Mouse (Mus musculus) ovary, postnatal 14 days (tissue): ENCODE data around the gene Golt1a.
"Not testable (repeated sequence)": the region's sequence is repeated elsewhere in the genome, so short reads cannot be mapped to it uniquely, and the experiment has no call there.

Experiments used
- DNase-seq: peaks from one replicate; pipeline ENCODE4 v3.0.0; 2022; ENCODE audit warnings: low spot score

The Golt1a gene

DNA sequence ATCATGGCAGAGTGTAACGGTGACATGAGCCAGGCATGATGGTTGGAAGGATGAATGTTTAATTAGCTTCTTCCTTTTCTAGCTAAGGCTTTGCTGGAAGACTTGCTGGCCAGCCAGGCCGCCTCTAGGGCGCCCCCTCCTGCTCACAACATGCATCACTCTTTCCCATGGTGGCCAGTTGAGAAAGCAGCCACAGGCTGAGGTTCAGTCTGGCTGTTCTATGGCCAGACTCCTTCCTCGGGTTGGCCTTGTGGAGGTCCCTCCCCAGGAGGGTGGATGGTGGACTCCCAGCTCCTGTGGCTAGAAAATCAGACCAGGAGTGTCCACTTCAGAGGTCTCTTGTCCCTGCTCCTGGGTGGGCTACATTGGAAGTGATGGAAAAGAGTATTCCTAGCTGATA, 2.8 kb upstream of the Golt1a start:
- peak; percentile 84 for DNase-seq

DNA sequence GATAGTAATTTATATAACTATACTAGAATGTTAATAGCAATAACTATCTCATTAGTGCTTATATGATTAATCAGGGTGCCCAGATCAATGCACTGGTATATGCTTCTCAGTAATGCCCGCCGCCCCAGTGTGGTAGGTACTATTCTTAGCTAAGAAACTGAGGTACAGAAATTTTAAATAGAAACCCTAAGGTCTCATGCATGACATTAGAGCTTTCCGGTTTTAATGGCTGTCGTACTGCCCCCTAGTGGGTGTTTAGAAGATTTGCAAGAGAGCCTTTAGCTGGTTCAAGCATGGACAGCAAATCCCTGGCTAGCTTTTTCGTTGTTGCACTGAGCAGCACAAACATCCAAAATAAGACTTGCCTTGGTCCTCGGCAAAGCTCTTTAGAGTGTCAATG, 2.3 kb upstream of the Golt1a start:
- no peak for DNase-seq

DNA sequence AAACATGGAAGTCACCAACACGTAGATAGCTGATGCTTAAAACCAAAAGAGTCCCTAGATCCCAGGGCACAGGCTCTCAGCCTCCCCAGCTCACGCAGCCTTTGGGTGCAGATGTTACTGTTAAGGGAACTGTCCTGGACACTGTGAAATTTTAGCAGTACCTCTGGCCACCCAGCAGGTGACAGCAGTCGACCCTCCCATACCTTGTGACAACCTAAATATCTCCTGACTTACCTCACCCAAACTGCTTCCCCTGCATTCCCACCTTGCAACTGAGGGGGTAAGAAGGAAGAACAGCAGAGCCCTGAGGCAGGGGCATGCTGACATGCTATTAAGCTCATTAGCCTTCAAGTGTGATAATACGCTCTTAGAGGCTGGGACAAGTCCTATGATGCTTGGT, 1.6 kb downstream of the Golt1a start:
- no peak for DNase-seq

DNA sequence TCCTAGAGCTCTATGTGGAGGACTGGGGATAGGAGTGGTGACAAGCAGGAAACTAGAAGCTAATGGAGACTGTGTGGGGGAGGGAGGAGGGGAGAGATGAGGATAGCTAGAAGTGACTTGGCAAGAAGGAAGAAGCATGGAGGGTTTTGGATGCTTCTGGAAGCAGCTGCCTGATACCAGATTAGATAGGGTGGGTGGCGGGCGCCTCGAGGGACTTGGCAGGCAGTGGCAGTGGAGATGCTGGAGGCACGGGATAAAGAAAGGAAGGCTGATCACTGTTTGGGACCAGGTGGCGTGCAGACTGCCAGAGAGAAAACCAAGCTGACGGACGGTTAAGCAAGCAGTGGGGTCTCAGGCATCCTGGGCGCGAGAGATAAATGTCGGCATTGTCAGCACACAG, 2.3 kb downstream of the Golt1a start:
- DNase-seq = no peak

DNA sequence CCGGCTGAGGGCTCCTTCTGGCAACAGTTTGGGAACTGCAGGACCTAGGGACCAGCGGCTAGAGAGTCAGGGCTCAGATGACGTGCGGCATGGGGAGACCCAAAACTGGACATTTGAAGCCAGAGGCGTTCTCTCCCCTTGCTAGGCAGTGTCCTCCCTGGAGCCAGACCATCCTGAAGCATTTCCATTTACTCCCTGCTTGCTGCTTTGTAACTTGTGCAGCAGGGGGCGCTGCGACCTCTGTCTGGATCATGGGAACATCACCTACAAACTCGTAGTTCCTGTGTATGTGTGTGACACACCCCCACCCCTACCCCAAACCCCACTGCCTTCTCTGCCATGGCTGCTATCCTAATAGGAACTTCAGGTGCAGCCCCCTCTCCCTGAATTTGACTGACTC, 4.8 kb downstream of the Golt1a start:
- peak; percentile 55 for DNase-seq

DNA sequence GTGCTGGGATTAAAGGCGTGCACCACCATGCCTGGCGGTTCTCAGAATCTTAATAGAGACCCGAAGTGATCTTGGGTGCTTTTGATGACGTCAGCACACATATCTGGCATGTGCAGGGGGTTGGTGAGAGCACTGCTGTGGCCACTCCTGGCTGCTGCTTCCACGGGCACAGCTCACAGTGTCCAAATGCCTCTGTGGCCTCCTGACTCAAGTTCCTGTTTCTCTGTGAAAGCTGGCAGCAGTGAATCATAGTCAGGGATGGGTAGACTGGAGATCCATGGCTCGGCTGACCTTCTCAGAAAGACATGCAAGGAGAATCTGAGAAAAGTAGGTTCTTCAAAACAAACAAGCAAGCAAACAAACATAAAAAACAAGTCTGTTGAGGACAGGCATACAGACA, 6.2 kb downstream of the Golt1a start:
- DNase-seq = no peak

DNA sequence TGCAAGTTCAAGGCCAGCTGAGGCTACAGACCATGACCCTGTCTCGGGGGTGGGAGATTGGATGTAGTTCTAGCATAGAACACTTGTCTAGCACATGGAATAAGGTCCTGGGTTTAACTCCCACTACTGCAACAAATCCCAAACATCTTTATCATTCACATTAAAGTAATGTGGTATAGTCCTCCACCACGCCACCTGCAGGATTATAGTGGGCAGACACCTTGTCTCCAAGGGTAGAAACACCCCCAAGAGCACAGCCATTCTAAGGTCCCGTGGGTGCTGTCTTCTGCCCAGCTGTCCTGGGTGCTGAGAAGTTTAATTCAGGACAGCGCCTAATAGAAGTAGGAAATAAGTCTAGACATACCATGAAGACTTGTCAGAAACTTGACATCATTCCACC, 7.0 kb downstream of the Golt1a start:
- DNase-seq = no peak

DNA sequence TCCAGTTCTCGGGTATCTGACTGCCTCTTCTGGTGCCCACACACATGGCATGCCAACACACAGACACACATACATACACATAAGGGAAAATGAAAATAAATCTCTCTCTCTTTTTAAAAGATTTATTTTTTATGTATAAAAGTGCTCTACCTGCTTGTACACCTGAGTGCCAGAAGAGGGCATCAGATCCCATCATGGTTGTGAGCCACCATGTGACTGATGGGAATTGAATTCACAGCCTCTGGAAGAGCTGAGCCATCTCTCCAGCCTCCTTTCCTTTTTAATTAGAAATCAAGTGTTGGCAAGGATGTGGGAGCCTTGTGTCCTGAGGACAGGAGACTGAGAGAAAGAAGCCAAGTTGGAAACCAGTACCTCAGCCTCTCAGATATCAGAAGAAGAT, 7.5 kb downstream of the Golt1a start:
- DNase-seq = no peak

DNA sequence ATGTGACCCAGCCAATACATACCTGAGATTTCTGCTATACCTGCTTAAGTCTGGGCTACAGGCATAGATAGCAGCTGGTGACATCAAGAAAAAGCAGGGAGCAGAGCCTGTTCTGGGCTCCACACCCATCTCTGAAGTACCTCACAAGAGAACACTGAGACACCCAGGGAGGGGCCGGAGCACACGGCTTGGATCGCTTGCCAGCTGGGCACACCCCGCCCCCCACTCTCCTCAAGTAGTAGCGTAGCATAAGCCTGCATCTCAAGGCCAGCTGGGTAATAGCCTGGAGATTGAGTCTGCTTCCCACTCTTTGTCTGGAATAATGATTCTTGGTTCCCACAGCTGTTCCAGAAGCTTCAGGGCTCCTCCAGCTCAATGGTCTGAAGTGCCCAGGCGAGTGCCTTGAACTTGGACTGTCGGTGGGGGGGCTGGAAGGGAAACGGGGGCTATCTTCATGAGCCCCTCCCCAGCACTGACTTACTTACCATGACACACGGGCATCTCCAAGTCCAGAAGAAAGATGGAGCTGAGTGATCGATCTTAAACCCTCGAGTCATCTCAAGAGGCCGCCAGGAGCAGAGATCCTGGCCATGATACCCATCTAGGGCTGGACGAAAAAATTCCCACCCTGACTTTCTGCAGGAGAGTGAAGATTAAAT, 11.8 kb downstream of the Golt1a start, which contains the start of gene Kiss1:
Gene Kiss1, plus strand, starts transcription at position 609 of the 659 bp plus-strand sequence.
- DNase-seq = no peak

DNA sequence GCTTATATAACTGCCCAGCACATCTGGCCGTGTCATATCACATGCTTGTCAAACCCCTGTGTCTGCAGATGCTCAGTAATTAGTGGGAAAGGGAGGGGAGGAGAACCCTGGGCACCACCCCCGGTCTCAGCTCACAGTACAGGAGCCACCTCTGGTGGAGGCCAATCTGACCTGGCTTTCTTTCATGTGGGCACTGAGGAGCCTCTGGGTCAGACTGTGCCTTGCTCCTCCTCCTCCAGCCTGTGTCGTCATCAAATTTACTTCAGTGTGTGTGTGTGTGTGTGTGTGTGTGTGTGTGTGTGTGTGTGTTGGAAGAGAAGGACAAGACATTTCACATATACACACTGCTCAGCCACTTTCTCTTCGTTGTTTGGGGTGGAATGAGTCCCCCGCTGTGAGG, 13.7 kb downstream of the Golt1a start:
- no peak for DNase-seq

DNA sequence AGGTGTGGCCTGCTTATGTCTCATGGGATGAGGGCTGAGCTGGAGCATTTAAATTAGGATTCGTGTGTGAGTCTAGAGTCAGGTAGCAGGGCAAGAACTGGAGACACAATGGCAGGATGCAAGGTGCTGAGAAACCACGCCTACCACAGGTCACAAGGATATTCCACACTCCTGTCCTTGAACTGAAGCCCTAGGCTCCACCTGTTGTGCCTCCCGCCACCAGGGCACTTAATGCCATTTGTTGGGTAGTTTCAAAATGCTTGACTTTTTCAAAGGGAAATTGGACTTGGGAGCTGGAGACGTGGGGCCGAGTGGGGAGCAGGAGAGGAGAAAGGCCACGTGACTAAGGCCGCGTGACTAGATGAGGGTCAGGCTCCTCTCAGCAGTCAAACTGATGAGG, 16.4 kb downstream of the Golt1a start:
- no peak for DNase-seq

DNA sequence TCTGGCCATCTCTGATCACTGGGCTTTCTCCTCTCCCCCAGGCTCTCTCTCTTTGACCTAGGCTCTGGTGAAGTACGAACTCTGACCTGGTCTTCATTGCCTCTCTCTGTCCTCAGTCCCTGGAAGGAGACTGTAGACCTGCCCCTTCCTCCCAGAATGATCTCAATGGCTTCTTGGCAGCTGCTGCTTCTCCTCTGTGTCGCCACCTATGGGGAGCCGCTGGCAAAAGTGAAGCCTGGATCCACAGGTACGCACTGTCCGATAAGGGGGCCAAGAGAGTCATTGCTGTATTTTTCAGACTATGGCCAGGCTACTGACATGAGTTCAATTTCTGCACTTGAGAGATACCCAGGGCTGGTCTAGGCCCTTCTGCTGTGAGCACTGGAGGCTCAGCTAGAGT, 17.5 kb downstream of the Golt1a start:
- DNase-seq = no peak

DNA sequence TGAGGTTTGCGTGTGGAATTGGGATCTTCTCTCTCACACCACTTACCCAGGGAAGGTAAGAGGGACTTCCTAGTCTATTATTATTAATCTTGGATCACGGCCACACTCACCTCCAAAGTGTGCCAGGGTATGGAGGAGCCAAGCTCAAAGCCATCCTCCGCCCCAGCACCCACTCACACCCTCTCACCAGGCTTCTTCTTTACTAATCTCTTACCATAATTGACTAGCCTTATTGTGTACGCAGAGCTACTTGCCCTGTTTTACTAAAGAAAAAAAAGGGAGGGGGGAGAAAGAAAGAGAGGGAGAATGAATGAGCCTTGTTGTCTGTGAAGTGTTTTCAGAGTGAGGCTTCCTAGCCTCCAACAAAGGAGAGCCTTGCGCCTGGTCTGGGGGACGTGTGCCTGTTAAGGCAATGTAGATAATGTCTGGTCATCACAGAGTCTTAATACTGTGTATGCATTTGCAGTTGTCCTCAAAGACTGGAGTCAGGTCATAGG, 18.7 kb downstream of the Golt1a start:
- DNase-seq = no peak

DNA sequence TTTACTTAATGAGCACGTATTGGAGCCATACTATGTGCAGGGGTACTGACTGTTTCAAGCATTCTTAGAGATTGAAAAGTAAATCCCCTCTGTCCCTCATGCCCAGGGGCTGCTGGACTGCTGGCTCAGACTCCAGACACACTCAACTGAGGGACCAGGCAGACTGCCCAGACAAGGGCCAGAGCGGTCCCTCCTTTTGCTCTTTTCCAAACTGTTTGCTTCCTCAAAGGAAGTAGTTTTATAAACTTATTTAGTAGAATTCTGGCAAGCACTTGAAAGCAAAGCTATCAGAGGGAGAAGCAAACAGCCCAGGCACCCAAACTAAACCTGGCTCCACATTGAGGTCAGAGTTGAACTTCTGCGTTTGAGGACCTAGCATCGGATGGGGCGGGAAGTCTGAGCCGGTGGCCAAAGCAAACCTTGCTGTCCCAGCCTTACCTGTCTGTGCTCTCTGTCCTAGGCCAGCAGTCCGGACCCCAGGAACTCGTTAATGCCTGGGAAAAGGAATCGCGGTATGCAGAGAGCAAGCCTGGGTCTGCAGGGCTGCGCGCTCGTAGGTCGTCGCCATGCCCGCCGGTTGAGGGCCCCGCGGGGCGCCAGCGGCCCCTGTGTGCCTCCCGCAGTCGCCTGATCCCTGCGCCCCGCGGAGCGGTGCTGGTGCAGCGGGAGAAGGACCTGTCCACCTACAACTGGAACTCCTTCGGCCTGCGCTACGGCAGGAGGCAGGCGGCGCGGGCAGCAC, 19.5 kb downstream of the Golt1a start:
- DNase-seq = no peak

DNA sequence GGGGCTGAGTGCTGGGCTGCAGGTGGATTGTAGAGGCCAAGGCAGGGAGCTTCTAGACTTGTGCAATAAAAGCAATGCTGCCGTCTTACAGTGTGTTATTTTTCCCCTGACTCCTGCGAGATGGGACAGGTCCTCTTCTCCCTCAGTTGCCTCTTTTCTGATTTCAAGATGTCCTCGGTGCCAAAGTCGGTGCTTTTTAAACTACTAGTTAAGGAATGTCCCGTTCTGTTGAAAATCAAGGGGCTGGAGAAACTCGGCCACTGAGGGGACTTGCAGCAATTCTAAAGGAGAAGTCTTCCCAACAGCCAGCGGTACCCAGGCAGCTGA, 20.0 kb downstream of the Golt1a start:
- DNase-seq = no peak

DNA sequence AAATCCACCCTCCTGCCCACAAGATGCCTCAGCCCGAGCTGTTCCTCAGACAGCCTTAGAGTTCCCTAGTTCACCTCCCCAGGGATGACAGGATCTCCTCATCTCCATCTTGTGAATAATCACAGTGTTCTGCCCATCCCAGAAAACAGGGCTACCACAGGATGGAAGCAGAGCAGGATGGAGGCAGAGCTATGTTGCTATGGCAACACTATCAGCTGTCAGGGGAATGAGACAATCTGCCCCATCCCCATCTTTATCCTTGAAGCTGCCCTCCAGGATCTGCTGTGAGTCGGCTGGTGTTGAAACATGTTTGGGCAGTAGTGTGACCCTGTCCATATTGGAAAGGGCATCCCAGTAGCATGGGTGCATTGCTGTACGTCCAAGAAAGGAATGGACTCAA, 21.5 kb downstream of the Golt1a start:
- no peak for DNase-seq

DNA sequence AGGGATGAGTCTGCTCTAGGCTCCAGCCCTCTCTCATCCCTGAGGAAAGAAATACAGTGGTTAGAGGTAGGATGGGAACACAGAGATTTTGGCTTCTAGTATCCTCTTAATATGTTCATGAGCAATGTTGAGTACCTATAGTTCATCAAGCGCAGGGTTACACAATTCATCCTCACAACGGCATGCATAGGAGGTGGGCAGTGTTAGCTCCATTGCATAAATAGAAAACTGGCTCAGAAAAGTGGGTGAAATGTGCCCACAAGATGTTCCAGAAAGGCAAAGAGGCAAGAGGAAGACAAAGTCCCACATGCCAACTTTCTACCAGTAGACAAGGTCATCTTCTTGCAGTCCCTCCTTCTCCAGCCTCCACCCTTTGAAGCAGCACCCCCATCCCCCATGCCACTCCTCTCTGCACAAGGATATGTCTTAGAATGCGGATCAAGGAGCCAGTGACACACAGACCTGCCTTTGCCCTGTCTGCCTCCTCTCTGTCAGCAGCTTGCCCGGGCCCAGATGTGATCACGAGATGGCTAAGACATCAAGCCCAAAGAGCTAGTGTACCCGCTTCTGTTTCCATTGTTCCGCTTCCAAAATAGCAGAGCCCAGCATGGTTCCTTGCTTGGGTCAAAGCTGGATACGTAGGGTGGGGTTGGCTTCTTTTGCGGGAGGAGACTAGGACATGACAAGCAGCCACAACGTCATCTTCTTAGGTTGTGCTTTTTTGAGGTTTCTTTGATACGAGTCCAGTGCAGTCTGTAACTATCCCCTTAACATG, 23.2 kb downstream of the Golt1a start:
- DNase-seq = no peak

DNA sequence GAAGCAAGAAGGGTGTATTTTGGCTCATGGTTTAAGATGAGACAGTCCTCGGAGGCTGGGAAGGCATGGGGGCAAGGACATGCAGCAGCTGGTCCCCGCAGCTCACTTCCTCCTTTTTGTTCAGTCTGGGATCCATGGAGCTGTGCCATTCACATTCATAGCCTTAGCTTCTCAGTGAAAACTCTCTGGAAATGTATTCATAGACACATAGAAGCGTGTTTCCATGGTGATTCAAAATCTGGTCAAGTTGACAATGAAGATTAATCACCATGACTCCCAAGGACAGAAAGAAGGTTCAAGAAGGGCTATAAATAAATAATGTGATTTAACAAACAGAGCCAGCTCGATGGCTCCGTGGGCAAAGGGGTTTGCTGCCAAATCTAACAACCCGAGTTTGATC, 24.3 kb downstream of the Golt1a start:
- no peak for DNase-seq

DNA sequence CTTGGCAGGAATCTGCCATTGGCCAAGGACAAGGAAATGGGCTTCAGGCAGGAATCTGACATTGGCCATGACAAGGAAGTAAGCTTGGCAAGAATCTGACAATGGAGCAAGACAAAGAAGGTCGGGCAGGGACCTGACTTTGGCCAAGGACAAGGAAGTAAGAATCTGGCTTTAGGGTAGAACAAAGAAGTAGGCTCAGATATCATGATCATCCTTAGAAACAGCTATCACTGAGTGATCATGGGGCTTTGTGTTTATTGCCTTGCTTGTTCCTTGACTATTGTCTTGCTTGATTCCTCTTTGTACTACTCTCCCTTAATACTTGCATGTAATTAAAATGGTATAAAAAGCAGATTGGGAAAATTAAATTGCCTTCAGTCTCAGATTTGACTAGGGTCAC, 30.8 kb downstream of the Golt1a start:
- DNase-seq = not testable (repeated sequence)

DNA sequence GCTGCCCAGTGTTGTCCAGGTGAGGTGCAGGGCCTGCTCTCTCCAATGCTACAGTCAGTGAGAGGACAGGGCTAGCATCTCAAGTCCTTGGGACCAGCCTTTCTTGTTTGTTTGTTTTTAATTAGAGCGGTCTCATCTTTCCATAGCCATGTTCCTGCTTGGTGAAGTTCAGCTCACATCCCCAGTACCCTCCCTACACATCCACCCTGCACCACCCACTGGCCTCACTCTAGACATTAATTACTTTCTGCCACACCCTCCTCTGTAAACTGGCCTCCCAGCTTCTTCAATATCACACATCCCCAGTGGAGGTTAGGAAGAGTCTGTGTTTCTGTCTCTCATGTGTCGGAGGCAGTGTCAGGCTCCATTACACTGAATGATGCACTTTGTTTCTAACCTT, 34.8 kb downstream of the Golt1a start:
- DNase-seq = no peak

DNA sequence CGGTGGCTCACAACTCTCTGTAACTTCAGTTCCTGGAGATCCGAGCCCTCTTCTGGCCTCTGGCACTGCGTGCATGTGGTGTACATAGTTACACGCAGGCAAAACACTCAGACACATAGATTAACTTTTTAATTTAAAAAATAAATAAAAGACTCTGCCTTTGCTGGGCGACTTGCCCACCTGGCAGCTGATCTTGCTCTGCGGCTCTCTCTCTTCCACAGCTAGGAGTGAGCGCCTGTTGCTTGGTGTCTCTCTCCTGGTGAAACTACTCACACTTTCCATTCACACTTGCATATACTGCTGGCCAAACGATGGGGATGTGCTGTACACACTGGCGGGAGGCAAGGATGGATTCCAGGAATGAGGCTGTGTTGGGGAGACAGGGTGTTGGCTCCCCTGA, 36.9 kb downstream of the Golt1a start:
- no peak for DNase-seq

DNA sequence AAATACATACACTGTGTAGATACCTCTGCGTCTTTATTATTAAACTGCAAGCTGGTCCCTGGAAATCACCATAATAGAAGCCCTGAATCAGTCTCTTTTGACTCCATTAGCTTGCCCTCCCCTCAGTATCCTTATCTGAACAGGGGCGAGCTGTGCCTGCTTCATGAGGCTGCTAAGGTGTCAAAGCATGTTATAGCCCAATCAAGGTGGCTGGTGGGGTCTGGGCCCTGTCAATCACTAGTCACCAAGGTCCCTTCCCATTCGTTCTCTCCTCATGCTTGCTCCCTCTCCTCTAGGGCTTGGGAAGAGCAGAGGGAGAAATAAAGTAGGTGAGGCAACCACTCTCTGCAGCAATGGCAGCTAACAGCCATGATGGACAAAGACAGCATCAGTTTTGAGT, 37.6 kb downstream of the Golt1a start:
- no peak for DNase-seq
